Mouse (Mus musculus) T-helper 17 cell (primary cell): ENCODE data around the gene 9530053A07Rik.
"Not testable (repeated sequence)": the region's sequence is repeated elsewhere in the genome, so short reads cannot be mapped to it uniquely, and the experiment has no call there.

Experiments
- in situ Hi-C, 2 experiments: fragments of 300-600 bp; cut with MboI, MseI; formaldehyde crosslinking; loops; 1 replicate in 1 of 2; 2 replicates in 1 of 2; pipeline ENCODE4 v1.15.1; 2025; ENCODE audit warnings: high pct_unique_total_duplicates in 2 of 2

The 9530053A07Rik gene

GRCm38 (mm10) chr7:28129166-28129565 is at the start of gene 9530053A07Rik:
Gene 9530053A07Rik, plus strand, starts transcription at chr7:28129466.
- in situ Hi-C loops = no loop called here

- in situ Hi-C loops = no loop called here
Observed at GRCm38 (mm10) chr7:28084215-28084614, 45.1 kb upstream of the 9530053A07Rik start.

GRCm38 (mm10) chr7:28086236-28086635 is 43.0 kb upstream of the 9530053A07Rik start:
- in situ Hi-C loops = no loop called here

- in situ Hi-C loops = loop anchor here in 1 of 2 experiments (10.0 kb wide), 1 partner anchor 1311 kb away; no protein-coding TSS in a partner anchor
Observed at GRCm38 (mm10) chr7:28093541-28093940, 35.7 kb upstream of the 9530053A07Rik start.

- in situ Hi-C loops = loop anchor here in 1 of 2 experiments (10.0 kb wide), 1 partner anchor 1306 kb away; no protein-coding TSS in a partner anchor
Observed at GRCm38 (mm10) chr7:28099101-28099500, 30.2 kb upstream of the 9530053A07Rik start.

- in situ Hi-C loops = loop anchor here (10.0 to 25.0 kb wide), 3 partner anchors 754 to 1611 kb away; no protein-coding TSS in a partner anchor
Observed at GRCm38 (mm10) chr7:28100596-28101590, 28.4 kb upstream of the 9530053A07Rik start.

- in situ Hi-C loops = loop anchor here (10.0 to 25.0 kb wide), 3 partner anchors 752 to 1609 kb away; no protein-coding TSS in a partner anchor
Observed at GRCm38 (mm10) chr7:28102936-28103335, 26.3 kb upstream of the 9530053A07Rik start.

- in situ Hi-C loops = loop anchor here (5.0 to 25.0 kb wide), 5 partner anchors 53 to 1608 kb away; no protein-coding TSS in a partner anchor
Observed at GRCm38 (mm10) chr7:28104670-28105069, 24.6 kb upstream of the 9530053A07Rik start.

GRCm38 (mm10) chr7:28106241-28106640 is 23.0 kb upstream of the 9530053A07Rik start:
- in situ Hi-C loops = loop anchor here (5.0 to 25.0 kb wide), 5 partner anchors 51 to 1606 kb away; no protein-coding TSS in a partner anchor

GRCm38 (mm10) chr7:28114648-28115047 is 14.6 kb upstream of the 9530053A07Rik start:
- in situ Hi-C loops = loop anchor here (10.0 to 25.0 kb wide), 5 partner anchors 340 to 1598 kb away; partner anchors contain the start of gene Hipk4 (in 1 of the 2)

GRCm38 (mm10) chr7:28137613-28138012 is 8.3 kb downstream of the 9530053A07Rik start:
- in situ Hi-C loops = no loop called here

- in situ Hi-C loops = loop anchor here (5.0 kb wide), 2 partner anchors 69 to 144 kb away; partner anchors contain the start of gene Selenov (in 1 of the 2)
Observed at GRCm38 (mm10) chr7:28148263-28148662, 19.0 kb downstream of the 9530053A07Rik start.

GRCm38 (mm10) chr7:28149841-28150240 is 20.6 kb downstream of the 9530053A07Rik start:
- in situ Hi-C loops = loop anchor here (5.0 kb wide), 2 partner anchors 67 to 142 kb away; partner anchors contain the start of gene Selenov (in 1 of the 2)

- in situ Hi-C loops = no loop called here
Observed at GRCm38 (mm10) chr7:28151584-28152221, 22.4 kb downstream of the 9530053A07Rik start.

- in situ Hi-C loops = not testable (repeated sequence)
Observed at GRCm38 (mm10) chr7:28153595-28153994, 24.3 kb downstream of the 9530053A07Rik start.

- in situ Hi-C loops = loop anchor here (5.0 kb wide), 1 partner anchor 52 kb away; no protein-coding TSS in a partner anchor
Observed at GRCm38 (mm10) chr7:28159292-28159691, 30.0 kb downstream of the 9530053A07Rik start.

- in situ Hi-C loops = loop anchor here (5.0 kb wide), 2 partner anchors 53 to 108 kb away; partner anchors contain the start of gene Psmc4 (in 1 of the 2)
Observed at GRCm38 (mm10) chr7:28159893-28160292, 30.6 kb downstream of the 9530053A07Rik start.

GRCm38 (mm10) chr7:28161163-28161749 is 32.0 kb downstream of the 9530053A07Rik start:
- in situ Hi-C loops = loop anchor here in 1 of 2 experiments (5.0 kb wide), 1 partner anchor 109 kb away; the partner anchor contains the start of gene Psmc4

- in situ Hi-C loops = no loop called here
Observed at GRCm38 (mm10) chr7:28165406-28165805, 36.1 kb downstream of the 9530053A07Rik start.

- in situ Hi-C loops = no loop called here
Observed at GRCm38 (mm10) chr7:28168320-28169115, 39.3 kb downstream of the 9530053A07Rik start.
